Mouse (Mus musculus) liver, adult 2 months (tissue): Measurements from ENCODE around the gene Gm8108.
"Not testable (repeated sequence)": the region's sequence is repeated elsewhere in the genome, so short reads cannot be mapped to it uniquely, and the experiment has no call there.

Experiments used
- CTCF ChIP-seq: fragments of 200-500 bp; IDR thresholded peaks from 2 replicates; pipeline ENCODE4 v1.5.1; 2011; ENCODE audit warnings: low read depth, low read length, control low read depth
- POLR2A ChIP-seq: fragments of 200-500 bp; IDR thresholded peaks from 2 replicates; pipeline ENCODE4 v1.6.1; 2011; ENCODE audit warnings: low read length, control low read depth; ENCODE audit not compliant: insufficient read depth; ENCODE audit errors: extremely low read depth

GRCm38 (mm10) chr14:4083820-4084219 is 26.5 kb upstream of the Gm8108 start, which contains the start of gene Gm3115:
- not testable (repeated sequence) for TF ChIP-seq POLR2A, CTCF
